Mouse (Mus musculus) G1E (cell line): ENCODE measurements around the gene Hist1h2bm.

Source experiments
- CTCF ChIP-seq: IDR thresholded peaks from 2 replicates; pipeline ENCODE4 v1.5.1; 2012; ENCODE audit warnings: low read depth, low read length, inconsistent platforms, mixed read lengths
- GATA1 ChIP-seq: IDR thresholded peaks from 2 replicates; pipeline ENCODE4 v1.6.1; 2012; ENCODE audit warnings: borderline replicate concordance, low read length, inconsistent platforms, mixed read lengths

- TF ChIP-seq CTCF (no peak), GATA1 (no peak)
Measured at GRCm38 (mm10) chr13:21752356-21752755, 30.5 kb downstream of the Hist1h2bm start.
